Mouse (Mus musculus): ENCODE data around the gene Yae1d1. TPM values are rescaled to one million over a fixed set of nuclear protein-coding genes. Genes with fewer than 3 reads are reported as not detected.

Yae1d1 gene
- total RNA-seq, 4 experiments from 2014 or later: 29.6 to 33.3 (median 31.6) TPM

Other genes starting within 250 kb of the Yae1d1 start
- 10 to 100 TPM; 50.4 to 69.5 (median 60.4) TPM for gene Cdk13, start 188.3 kb downstream of the Yae1d1 start, total RNA-seq (2022)
- 10 to 100 TPM; 52.3 to 61.4 (median 58.1) TPM for gene Rala, start 49.1 kb downstream of the Yae1d1 start, total RNA-seq (2022)